Mouse (Mus musculus): ENCODE results near the gene Rasgrp1.

DNA sequence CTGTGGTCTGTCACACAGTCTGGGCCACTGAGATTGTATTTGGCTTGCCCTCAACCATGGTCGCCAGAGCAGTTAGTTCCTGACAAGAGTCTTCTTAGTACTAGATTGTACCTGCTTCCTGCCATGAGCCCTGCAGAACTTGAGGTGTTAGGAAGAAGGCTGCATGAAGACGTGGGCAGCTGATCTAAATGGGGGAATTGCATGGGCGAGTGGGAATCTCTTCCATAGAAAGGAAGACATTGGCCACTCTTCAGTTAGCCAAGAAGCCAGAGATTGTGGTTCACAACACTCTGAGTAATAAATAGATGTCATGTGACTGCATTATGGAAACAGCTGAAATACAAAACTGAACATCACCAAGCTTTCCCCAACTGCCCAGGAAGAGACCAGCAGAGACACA is 23.8 kb downstream of the Rasgrp1 start:
- no peak for TF ChIP-seq GATA1 (IDR thresholded peaks at IDR 0.05; ENCODE audit: low read length)
- no peak for TF ChIP-seq TAL1 (IDR thresholded peaks at IDR 0.05; ENCODE audit: low read length)

Data from erythroblast, embryonic 14.5 days (primary cell).